In the genomic region with DNA sequence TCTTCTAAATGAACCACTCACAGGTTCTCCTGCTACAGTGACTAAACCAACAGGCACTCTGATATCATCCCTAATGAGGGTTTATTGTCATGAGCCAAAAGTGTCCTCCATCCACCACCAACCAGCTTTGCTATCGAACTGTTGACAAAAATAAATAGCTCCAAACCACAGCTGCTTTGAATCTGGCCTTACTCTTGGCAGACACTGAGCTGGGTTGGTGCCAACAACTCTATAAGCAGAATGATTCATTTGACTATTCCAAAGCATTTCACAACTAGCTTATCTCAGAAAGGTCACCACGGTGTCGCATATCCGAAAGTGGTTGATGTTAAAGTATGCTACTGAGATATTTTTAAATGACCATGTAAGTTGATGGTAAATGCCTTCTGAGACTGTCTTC, we compare ENCODE assay signal across 9 mouse cellular contexts.
A peak's percentile ranks its signal among the peaks of the same experiment; 100 is the strongest.
DNase-seq lines count a peak whose midpoint lies in the region; ATAC-seq and TF ChIP-seq lines count a peak whose summit lies in the region.
"Had no signal": no experiment of that assay in that cellular context is flagged by ENCODE, and none has a peak within 500 bp of the region (broad histone marks: within the 10 kb centered on the region; RNA-seq: fewer than 3 reads in every experiment).

No protein-coding gene starts in this region.

- no peaks in the 10 kb centered on the region for H3K36me3 ChIP-seq in liver, embryonic 12.5 days
- H3K36me3 ChIP-seq in stomach, postnatal 0 days (ENCODE audit: control insufficient read depth, insufficient read depth, low read length) = no peaks in the 10 kb centered on the region
- H3K36me3 ChIP-seq: midbrain, embryonic 12.5 days had no signal

- H3K9ac ChIP-seq in liver, embryonic 12.5 days = no peak overlapping the region
- H3K9ac ChIP-seq in stomach, postnatal 0 days (ENCODE audit: low read length) = no peak overlapping the region
- H3K9ac ChIP-seq: midbrain, embryonic 12.5 days had no signal

- DNase-seq in liver = peak; percentile 7
- DNase-seq in brain, embryonic 18.5 days (ENCODE audit: low read depth, low spot score) = peak; percentile 18
- DNase-seq in kidney, postnatal 10 days = peak; percentile 81
- DNase-seq in lung, postnatal 10 days = peak; percentile 59
- DNase-seq in B cell, adult 2 months = no peak
- DNase-seq in stomach, postnatal 0 days (ENCODE audit: low spot score) = no peak
- no peak for DNase-seq in cerebellum, postnatal 25 days

- no peak overlapping the region for H3K27ac ChIP-seq in liver, embryonic 12.5 days
- no peak overlapping the region for H3K27ac ChIP-seq in stomach, postnatal 0 days (replicated peaks)
- H3K27ac ChIP-seq: midbrain, embryonic 12.5 days had no signal

- TF ChIP-seq EP300 in stomach, postnatal 0 days (optimal IDR thresholded peaks at IDR 0.05) = no peak

- H3K27me3 ChIP-seq in liver, embryonic 12.5 days (replicated peaks) = no peaks in the 10 kb centered on the region
- H3K27me3 ChIP-seq in stomach, postnatal 0 days (ENCODE audit: control insufficient read depth, insufficient read depth, low read length) = no peaks in the 10 kb centered on the region
- H3K27me3 ChIP-seq: midbrain, embryonic 12.5 days had no signal

- TF ChIP-seq CTCF in stomach, postnatal 0 days (IDR thresholded peaks at IDR 0.05; ENCODE audit: low read depth) = no peak

- H3K4me1 ChIP-seq in liver, embryonic 12.5 days = no peaks in the 10 kb centered on the region
- no peaks in the 10 kb centered on the region for H3K4me1 ChIP-seq in stomach, postnatal 0 days (replicated peaks; ENCODE audit: control insufficient read depth, insufficient read depth)
- H3K4me1 ChIP-seq: midbrain, embryonic 12.5 days had no signal

- no peak overlapping the region for H3K4me3 ChIP-seq in liver, embryonic 12.5 days
- H3K4me3 ChIP-seq in stomach, postnatal 0 days (ENCODE audit: low read depth, low read length) = no peak overlapping the region
- H3K4me3 ChIP-seq: midbrain, embryonic 12.5 days had no signal

- no peak overlapping the region for H3K4me2 ChIP-seq in liver, embryonic 12.5 days
- no peak overlapping the region for H3K4me2 ChIP-seq in stomach, postnatal 0 days (replicated peaks; ENCODE audit: low read depth)
- H3K4me2 ChIP-seq: midbrain, embryonic 12.5 days had no signal

- ATAC-seq in liver, embryonic 12.5 days = no peak
- ATAC-seq in stomach, postnatal 0 days (ENCODE audit: low FRiP score, low TSS enrichment) = no peak

- 68% methylated on average over 4 of the region's 4 CpGs for WGBS in liver, embryonic 12.5 days (ENCODE audit: insufficient replicate concordance)
- WGBS in stomach, postnatal 0 days = 27% methylated on average over 4 of the region's 4 CpGs

- H3K9me3 ChIP-seq in liver, embryonic 12.5 days (replicated peaks) = no peaks in the 10 kb centered on the region
- no peaks in the 10 kb centered on the region for H3K9me3 ChIP-seq in stomach, postnatal 0 days (ENCODE audit: control insufficient read depth, low read length)
- H3K9me3 ChIP-seq: midbrain, embryonic 12.5 days had no signal

Comparison
In these comparisons a context has a peak if more than half of its experiments do, and no peak if none do; other contexts are left out.
1. DNase-seq: peak in liver (single experiment), brain, embryonic 18.5 days (single experiment), kidney, postnatal 10 days (single experiment) and lung, postnatal 10 days (single experiment); none in B cell, adult 2 months (0 of 2), stomach, postnatal 0 days (single experiment) and cerebellum, postnatal 25 days (0 of 2).